Mouse (Mus musculus) heart, postnatal 36 days (tissue): ENCODE measurements around the gene Tmcc3. TPM values are rescaled to one million over a fixed set of nuclear protein-coding genes. Genes with fewer than 3 reads are reported as not detected.
A peak's percentile ranks its signal among the peaks of the same experiment; 100 is the strongest.

Source experiments
- DNase-seq, 2 experiments: peaks; one replicate each; pipeline ENCODE4 v3.0.0; 2021 to 2022
- intact Hi-C: fragments of 180-260 bp; cut with DNase I; formaldehyde crosslinking; loops from one replicate; pipeline ENCODE4 v1.15.1; 2025
- microRNA-seq, 2 experiments: library from miRNA; unstranded; fragments of <30 nt; microRNA quantifications; one replicate each; pipeline ENCODE4 v1.2.0; 2021; ENCODE audit warnings: borderline number of aligned reads in 2 of 2
- total RNA-seq, 2 experiments: library from RNA; stranded (reverse); gene quantifications; 2 replicates each; pipeline ENCODE4 v1.2.3; 2021

The Tmcc3 gene
- total RNA-seq, 2 experiments from 2014 or later = 30.6 to 32.7 TPM

GRCm38 (mm10) chr10:94611228-94611968, 299.6 kb downstream of the Tmcc3 start:
- intact Hi-C loops = no loop called here
- no peak for DNase-seq

- DNase-seq = no peak
- intact Hi-C loops = no loop called here
Observed at GRCm38 (mm10) chr10:94611969-94612440, 300.3 kb downstream of the Tmcc3 start.

GRCm38 (mm10) chr10:94619586-94619985, 307.8 kb downstream of the Tmcc3 start:
- intact Hi-C loops = no loop called here
- no peak for DNase-seq

DNA sequence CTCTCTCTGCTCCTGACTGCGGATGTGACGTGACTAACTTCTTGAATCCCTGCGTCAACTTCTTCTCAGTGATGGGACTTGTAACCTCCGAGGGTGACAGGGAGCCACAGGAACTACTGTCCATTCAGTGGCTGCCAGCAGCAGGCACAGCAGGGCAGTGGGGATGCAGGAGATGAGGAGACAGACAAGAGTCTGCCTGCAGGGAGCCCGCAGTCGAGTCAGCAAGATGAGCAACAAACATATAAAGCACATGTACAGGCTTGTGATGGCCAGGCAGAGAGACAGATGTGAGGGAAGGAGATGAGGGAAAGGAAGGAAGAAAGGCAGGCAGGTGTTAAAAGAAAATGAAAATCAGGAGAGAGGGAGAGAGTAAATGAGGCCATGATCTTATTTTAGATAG, 308.8 kb downstream of the Tmcc3 start:
- DNase-seq = no peak
- intact Hi-C loops = loop anchor here (5.0 kb wide), 2 partner anchors 182 to 857 kb away; no protein-coding TSS in a partner anchor

DNA sequence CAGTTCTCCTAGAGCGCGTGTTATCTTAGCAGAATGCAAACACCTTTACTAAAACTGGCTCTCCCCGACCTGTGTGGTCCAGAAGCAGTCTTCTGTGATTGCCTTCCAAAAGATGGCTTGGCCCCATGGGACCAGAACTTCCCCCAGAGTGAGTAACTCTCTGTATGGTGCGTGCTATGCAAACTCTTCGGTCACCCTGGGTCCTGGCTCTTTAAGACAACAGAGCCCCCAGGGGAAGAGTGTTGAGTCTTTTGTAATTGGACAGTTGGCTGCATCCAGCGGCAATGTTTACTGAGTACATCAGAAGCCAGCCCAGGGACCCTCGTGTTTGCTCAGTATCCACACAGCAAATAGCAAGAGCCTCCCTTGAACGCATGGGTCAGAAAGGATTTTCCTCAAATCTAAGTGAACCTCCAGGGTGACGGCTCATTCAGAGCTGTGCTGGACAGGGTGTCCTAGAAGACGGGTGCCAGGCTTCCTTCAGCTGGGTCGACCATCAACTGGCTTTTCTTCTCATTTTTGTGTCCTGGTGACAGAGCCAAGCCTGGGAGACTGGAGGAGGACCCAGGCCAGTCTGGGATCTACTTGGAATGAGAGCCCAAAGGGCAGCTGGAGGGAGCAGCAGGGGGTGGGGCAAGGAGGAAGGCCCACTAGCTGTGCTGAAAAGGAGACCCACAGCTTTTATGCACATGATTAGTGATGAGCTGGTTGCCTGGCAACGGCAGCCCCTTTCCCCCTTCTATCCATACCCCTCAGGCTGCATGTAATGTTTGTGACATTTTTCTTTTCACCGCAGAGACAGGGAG, 309.9 kb downstream of the Tmcc3 start:
- intact Hi-C loops = loop anchor here (5.0 kb wide), 2 partner anchors 181 to 856 kb away; no protein-coding TSS in a partner anchor
- no peak for DNase-seq

- intact Hi-C loops = loop anchor here (5.0 kb wide), 2 partner anchors 180 to 855 kb away; no protein-coding TSS in a partner anchor
- no peak for DNase-seq
Observed at GRCm38 (mm10) chr10:94622281-94622680, 310.5 kb downstream of the Tmcc3 start.

DNA sequence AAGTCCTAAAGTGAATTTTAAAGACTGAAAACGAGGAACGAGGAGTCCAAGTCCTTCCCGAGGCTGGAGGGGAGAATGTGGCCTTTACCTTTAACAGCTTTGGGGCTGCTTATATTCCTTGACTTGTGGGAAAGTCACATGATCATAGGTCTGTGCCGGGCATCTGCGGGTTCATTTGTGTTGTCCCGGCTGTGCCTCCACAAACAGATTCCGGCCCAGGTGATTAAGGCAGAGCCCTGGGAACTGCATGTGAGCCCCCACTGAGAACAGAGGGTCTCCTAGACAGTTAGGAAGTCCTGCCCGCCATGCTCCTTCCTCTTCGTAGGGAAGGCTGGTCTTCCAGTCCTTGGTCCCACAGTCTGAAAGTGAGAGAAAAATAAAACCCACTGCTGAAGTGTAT, 311.1 kb downstream of the Tmcc3 start:
- intact Hi-C loops = loop anchor here (1.0 to 5.0 kb wide), 3 partner anchors 179 to 854 kb away; no protein-coding TSS in a partner anchor
- DNase-seq = no peak

DNA sequence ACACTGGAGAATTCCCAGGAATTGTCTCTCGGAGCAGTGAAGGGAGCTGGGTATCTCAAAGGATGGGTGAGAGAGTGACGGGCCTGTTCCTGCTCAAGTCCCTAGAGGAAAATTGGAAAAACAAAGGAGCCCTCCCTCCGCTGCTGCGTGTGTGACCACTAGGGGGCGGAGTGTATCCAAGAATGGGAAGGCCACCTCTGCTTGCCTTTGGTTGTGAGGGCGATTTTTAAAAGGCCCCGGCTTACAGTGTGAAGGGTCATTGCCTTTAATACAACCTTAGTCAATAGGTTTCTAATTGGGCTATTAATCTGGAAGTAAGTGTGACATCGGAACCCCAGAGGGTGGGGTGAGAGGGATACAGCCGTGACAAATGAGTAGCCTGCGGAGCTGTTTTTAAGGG, 311.9 kb downstream of the Tmcc3 start:
- peak; percentile 84 to 85 for DNase-seq
- intact Hi-C loops = loop anchor here (1.0 to 5.0 kb wide), 3 partner anchors 179 to 854 kb away; no protein-coding TSS in a partner anchor

GRCm38 (mm10) chr10:94625036-94625435, 313.3 kb downstream of the Tmcc3 start:
- intact Hi-C loops = no loop called here
- DNase-seq = no peak

DNA sequence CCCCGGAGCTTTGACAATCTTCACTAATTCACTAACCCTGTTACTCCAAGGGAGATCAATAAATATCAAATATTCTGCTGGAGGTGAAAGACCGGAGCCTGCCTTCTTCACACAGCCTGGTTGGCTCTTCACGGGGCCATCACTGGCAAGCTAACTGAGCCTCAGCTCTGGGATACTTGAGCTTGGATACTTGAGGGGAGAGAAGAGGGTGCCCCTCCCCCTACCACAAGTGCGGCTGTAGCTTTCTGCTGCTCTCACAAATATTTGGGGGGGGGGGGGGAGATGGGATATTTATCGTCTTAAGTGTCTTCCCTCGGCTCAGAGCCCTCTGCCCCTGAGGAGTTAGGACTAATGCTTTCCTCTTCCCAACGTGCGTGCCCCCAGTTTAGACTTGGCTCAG, 313.9 kb downstream of the Tmcc3 start:
- intact Hi-C loops = no loop called here
- DNase-seq = no peak

GRCm38 (mm10) chr10:94630771-94631280, 319.1 kb downstream of the Tmcc3 start:
- intact Hi-C loops = no loop called here
- DNase-seq = no peak

- intact Hi-C loops = no loop called here
Observed at GRCm38 (mm10) chr10:94631541-94632113, 319.9 kb downstream of the Tmcc3 start.

GRCm38 (mm10) chr10:94632245-94632644, 320.5 kb downstream of the Tmcc3 start:
- DNase-seq = no peak

More at GRCm38 (mm10) chr10:94631541-94632113, 319.9 kb downstream of the Tmcc3 start:
- no peak for DNase-seq

DNA sequence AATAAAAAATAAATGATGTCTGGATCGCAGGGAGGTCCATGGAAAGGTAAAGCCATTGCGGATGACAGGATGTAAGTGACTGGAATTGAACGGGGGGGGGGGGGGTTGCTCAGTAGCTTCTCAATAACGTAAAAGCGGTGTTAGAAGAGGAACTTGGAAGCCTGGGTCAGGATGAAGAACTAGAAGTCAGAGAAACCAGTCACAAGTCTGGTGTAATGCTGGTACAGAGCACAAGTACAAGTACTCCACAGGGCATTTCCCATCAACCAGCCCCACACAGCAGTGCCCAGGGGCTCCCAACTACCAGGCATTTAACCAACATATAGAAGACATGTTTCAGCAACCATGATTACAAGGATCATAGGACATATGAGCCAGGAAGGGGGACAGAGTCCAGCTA, 326.9 kb downstream of the Tmcc3 start:
- intact Hi-C loops = no loop called here

More at GRCm38 (mm10) chr10:94632245-94632644, 320.5 kb downstream of the Tmcc3 start:
- intact Hi-C loops = no loop called here

DNA sequence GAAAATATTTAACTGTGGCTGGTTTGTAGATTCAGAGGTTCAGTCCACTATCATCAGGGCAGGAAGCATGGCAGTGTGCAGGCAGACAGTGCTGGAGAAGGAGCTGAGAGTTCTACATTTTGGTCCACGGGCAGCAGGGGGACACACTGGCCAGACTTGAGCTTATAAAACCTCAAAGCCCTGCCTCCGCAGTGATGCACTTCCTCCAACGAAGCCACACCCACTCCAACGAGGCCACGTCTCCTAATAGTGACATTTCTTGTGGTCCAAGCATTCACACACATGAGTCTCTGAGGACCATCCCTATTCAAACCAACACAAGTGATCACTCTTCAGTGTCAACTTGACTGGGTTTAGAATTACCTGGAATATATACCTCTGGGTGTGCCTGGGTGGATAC, 327.5 kb downstream of the Tmcc3 start:
- DNase-seq = no peak
- intact Hi-C loops = no loop called here

More for the DNA sequence above, 326.9 kb downstream of the Tmcc3 start:
- no peak for DNase-seq

DNA sequence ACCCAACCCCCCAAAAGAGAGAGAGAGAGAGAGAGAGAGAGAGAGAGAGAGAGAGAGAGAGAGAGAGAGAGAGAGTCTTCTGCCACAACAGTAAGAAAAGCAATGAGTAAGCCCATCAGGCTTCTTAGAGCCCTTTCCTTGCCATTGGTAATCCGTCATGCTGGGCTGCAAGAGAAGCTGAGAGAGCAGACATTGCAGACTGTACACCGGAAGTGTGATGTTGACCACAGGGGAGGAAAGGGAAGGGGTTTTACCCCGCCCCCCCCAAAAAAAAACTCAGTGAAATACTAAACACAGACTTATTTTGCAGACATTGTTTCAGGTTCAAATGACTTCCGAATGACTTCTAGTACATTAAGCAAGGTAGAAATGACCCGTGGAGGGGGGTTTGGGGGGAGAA, 328.3 kb downstream of the Tmcc3 start:
- no peak for DNase-seq
- intact Hi-C loops = no loop called here

Small RNAs within 50 kb of the gene (microRNA-seq; reads per million reads assigned to microRNA genes)
- gene Mir7211 = 0.67 to 1.4 reads per million in 2 experiments

Other genes with a start within 250 kb of the Tmcc3 start
- 1 to 10 TPM; 7.7 to 7.9 TPM for gene Nr2c1, start 163.9 kb upstream of the Tmcc3 start, total RNA-seq
- gene Ndufa12, start 113.2 kb upstream of the Tmcc3 start, total RNA-seq = 100 to 1,000 TPM; 810 to 834 TPM
- gene Gm4792, start 13.2 kb upstream of the Tmcc3 start, total RNA-seq = not detected